Mouse (Mus musculus): ENCODE results near the gene Zfp423.

GRCm38 (mm10) chr8:87940646-87941045 lies 18.7 kb downstream of the Zfp423 start:
- no peak for TF ChIP-seq CTCF (IDR thresholded peaks at IDR 0.05; ENCODE audit: borderline replicate concordance, control insufficient read depth, extremely low read depth, insufficient read depth, low read length, poor library complexity)
- no peak for TF ChIP-seq POLR2A (IDR thresholded peaks at IDR 0.05; ENCODE audit: control insufficient read depth, extremely low read depth, insufficient read depth, low read length, poor library complexity)
